Mouse (Mus musculus) limb, embryonic 10.5 days (tissue): ENCODE measurements around the gene Ret. TPM values are rescaled to one million over a fixed set of nuclear protein-coding genes. Genes with fewer than 3 reads are reported as not detected.

Source experiments
- DNase-seq: peaks from one replicate; pipeline ENCODE4 v3.0.0-alpha.2; 2017; ENCODE audit warnings: low spot score
- H3K27ac ChIP-seq: fragments of 300-500 bp; sonication (generic); 2 replicates; pipeline ENCODE4 v1.5.1; 2016; ENCODE audit warnings: mild to moderate bottlenecking
- H3K27me3 ChIP-seq: fragments of 300-500 bp; sonication (generic); 2 replicates; pipeline ENCODE4 v1.6.1; 2016; ENCODE audit warnings: low read depth, mild to moderate bottlenecking; ENCODE audit not compliant: poor library complexity, severe bottlenecking
- H3K36me3 ChIP-seq: fragments of 300-500 bp; sonication (generic); 2 replicates; pipeline ENCODE4 v1.6.1; 2016; ENCODE audit warnings: mild to moderate bottlenecking, moderate library complexity
- H3K4me1 ChIP-seq: fragments of 300-500 bp; sonication (generic); 2 replicates; pipeline ENCODE4 v1.6.1; 2016
- H3K4me3 ChIP-seq: fragments of 300-500 bp; sonication (generic); 2 replicates; pipeline ENCODE4 v1.5.1; 2016; ENCODE audit warnings: mild to moderate bottlenecking, moderate library complexity
- H3K9me3 ChIP-seq: fragments of 300-500 bp; sonication (generic); replicated peaks from 2 replicates; pipeline ENCODE4 v1.6.1; 2016; ENCODE audit warnings: mild to moderate bottlenecking
- WGBS: fragments of 180-500 bp; shearing (Covaris S2); methylation state at CpG from one replicate; pipeline ENCODE4 v1.1.7; 2016; 5-methylcytosine and 5-hydroxymethylcytosine counted together
- polyA plus RNA-seq: library from polyadenylated mRNA; unstranded; fragments of >200 nt; fragmentation: Nextera tagmentation; extraction: Ambion mirVana; gene quantifications from 2 replicates; pipeline ENCODE4 v1.2.1, GENCODE M21; 2016

Ret gene
- polyA plus RNA-seq, 1 experiment from 2014 or later = 0.29 TPM

- Histone ChIP-seq H3K4me1 (no peaks in the 10 kb centered on the region), H3K4me3 (no peak overlapping the region), H3K9me3 (no peaks in the 10 kb centered on the region), H3K36me3 (no peaks in the 10 kb centered on the region), H3K27me3 (no peaks in the 10 kb centered on the region), H3K27ac (no peak overlapping the region)
- WGBS = 91% methylated on average over 9 of the region's 9 CpGs
- no peak for DNase-seq
Observed at GRCm38 (mm10) chr6:118167013-118167412, 30.5 kb downstream of the Ret start.

GRCm38 (mm10) chr6:118165516-118165915 is 32.0 kb downstream of the Ret start:
- Histone ChIP-seq H3K27ac (no peak overlapping the region), H3K9me3 (no peaks in the 10 kb centered on the region), H3K36me3 (no peaks in the 10 kb centered on the region), H3K27me3 (no peaks in the 10 kb centered on the region), H3K4me3 (no peak overlapping the region), H3K4me1 (no peaks in the 10 kb centered on the region)
- no peak for DNase-seq
- WGBS = 96% methylated on average over 1 of the region's 1 CpGs

DNA sequence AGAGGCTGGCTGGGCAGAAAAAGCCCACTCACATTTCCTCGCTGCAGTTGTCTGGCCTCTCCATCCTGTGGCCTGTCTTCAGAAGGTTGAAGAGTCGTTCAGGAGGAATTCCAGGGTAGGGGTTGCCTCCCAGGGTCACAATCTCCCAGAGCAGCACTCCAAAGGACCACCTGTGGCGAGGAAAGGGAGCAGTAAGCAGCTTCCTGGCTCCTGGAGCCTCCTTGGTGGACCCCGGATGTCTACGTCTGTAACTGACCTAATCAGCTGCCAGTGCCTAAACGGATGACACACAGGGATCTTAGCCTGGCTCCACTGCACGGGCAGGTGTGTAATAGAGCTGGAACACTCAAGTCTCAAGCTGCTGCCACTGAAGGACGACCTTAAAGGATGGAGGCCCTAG is 32.8 kb downstream of the Ret start:
- H3K4me3 ChIP-seq = no peak overlapping the region
- WGBS = 69% methylated on average over 8 of the region's 8 CpGs
- H3K27me3 ChIP-seq = no peaks in the 10 kb centered on the region
- no peak for DNase-seq
- no peak overlapping the region for H3K27ac ChIP-seq
- H3K36me3 ChIP-seq = no peaks in the 10 kb centered on the region
- no peaks in the 10 kb centered on the region for H3K9me3 ChIP-seq
- H3K4me1 ChIP-seq = no peaks in the 10 kb centered on the region

GRCm38 (mm10) chr6:118163086-118163485 is 34.4 kb downstream of the Ret start:
- Histone ChIP-seq H3K4me3 (no peak overlapping the region), H3K9me3 (no peaks in the 10 kb centered on the region), H3K36me3 (no peaks in the 10 kb centered on the region), H3K27ac (no peak overlapping the region), H3K27me3 (no peaks in the 10 kb centered on the region), H3K4me1 (no peaks in the 10 kb centered on the region)
- no peak for DNase-seq
- 94% methylated on average over 2 of the region's 2 CpGs for WGBS

DNA sequence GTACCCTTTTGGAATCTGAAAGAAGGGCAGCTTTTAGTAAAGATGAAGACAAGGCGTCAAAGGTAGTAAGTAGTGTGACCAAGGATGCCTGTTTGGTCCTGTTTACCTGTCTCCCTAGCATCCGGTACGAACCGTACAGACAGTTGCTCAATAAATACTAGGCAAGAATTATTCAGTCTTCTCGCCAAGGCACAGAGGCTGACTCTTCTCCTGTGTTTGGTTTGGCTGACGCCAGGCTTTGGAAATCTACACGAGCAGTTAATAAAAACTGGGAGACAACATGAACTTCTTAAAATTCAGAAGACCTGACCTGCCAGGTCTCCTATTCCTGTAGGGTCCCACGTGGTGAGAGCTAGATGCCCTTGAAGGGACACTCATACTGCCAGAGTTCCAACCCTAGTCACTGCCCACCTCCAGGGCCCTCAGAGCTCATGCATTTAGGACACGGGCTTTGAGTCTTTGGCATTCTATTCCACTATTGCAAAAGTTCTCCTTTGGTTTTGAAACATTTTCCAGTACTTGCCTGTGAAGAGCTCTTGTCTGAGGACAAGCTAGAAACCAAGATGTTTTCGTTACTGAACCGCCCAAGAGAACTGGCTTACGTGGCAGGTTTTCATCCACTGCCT is 34.9 kb downstream of the Ret start:
- Histone ChIP-seq H3K36me3 (no peaks in the 10 kb centered on the region), H3K9me3 (no peaks in the 10 kb centered on the region), H3K27me3 (no peaks in the 10 kb centered on the region), H3K4me3 (no peak overlapping the region), H3K27ac (no peak overlapping the region), H3K4me1 (no peaks in the 10 kb centered on the region)
- DNase-seq = no peak
- 89% methylated on average over 12 of the region's 12 CpGs for WGBS

DNA sequence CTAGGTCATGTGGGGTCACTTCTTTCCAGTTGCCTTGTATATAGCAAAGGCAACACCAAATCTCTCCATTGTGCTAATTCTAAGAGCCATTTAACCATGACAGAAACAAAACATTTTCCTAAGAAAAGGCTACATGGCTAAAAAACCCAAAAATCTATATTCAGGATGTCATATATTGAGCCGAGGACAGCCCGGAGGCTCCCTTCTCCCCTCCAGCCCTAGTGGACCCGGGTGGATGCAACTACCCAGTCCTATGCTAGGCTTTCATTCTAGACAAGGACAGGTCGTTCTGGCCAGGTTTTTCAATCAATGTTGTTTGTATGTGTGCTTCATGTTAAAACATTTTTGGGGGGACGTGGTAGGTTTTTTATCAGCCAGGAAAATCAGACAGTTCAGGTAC is 44.4 kb downstream of the Ret start:
- H3K4me3 ChIP-seq = no peak overlapping the region
- 89% methylated on average over 5 of the region's 5 CpGs for WGBS
- H3K27me3 ChIP-seq = no peaks in the 10 kb centered on the region
- no peak for DNase-seq
- no peaks in the 10 kb centered on the region for H3K9me3 ChIP-seq
- no peaks in the 10 kb centered on the region for H3K36me3 ChIP-seq
- no peaks in the 10 kb centered on the region for H3K4me1 ChIP-seq
- H3K27ac ChIP-seq = no peak overlapping the region

GRCm38 (mm10) chr6:118150988-118151387 is 46.5 kb downstream of the Ret start:
- no peaks in the 10 kb centered on the region for H3K27me3 ChIP-seq
- H3K9me3 ChIP-seq = no peaks in the 10 kb centered on the region
- no peaks in the 10 kb centered on the region for H3K36me3 ChIP-seq
- 89% methylated on average over 8 of the region's 8 CpGs for WGBS
- H3K4me1 ChIP-seq = no peaks in the 10 kb centered on the region
- no peak for DNase-seq
- H3K27ac ChIP-seq = no peak overlapping the region
- H3K4me3 ChIP-seq = no peak overlapping the region

DNA sequence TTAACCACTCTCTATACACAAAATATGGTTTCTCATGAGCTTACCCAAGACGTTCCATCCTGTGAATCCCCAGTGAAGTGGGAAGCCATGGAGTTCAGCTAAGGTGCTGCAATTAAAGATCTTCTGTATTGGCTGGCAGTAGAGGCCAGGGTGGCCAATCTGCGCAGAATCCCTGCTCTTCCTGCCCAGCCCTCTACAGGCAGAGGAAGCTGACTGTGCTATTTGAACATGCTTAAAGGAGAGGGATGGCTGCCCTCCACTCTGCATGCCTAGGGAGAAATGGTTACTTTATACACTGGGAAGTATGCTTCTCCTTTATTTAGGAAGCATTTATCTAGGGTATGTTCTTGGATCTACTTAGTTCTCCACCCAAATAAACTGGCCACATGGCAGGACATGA is 47.0 kb downstream of the Ret start:
- Histone ChIP-seq H3K27me3 (no peaks in the 10 kb centered on the region), H3K27ac (no peak overlapping the region), H3K4me3 (no peak overlapping the region), H3K4me1 (no peaks in the 10 kb centered on the region), H3K9me3 (no peaks in the 10 kb centered on the region), H3K36me3 (no peaks in the 10 kb centered on the region)
- 85% methylated on average over 2 of the region's 2 CpGs for WGBS
- no peak for DNase-seq

GRCm38 (mm10) chr6:118150128-118150527 is 47.4 kb downstream of the Ret start:
- no peaks in the 10 kb centered on the region for H3K36me3 ChIP-seq
- no peak overlapping the region for H3K4me3 ChIP-seq
- WGBS = 86% methylated on average over 4 of the region's 4 CpGs
- H3K9me3 ChIP-seq = no peaks in the 10 kb centered on the region
- no peak overlapping the region for H3K27ac ChIP-seq
- no peaks in the 10 kb centered on the region for H3K27me3 ChIP-seq
- H3K4me1 ChIP-seq = no peaks in the 10 kb centered on the region
- DNase-seq = no peak

GRCm38 (mm10) chr6:118140961-118141360 is 56.6 kb downstream of the Ret start:
- 82% methylated on average over 6 of the region's 6 CpGs for WGBS
- Histone ChIP-seq H3K36me3 (no peaks in the 10 kb centered on the region), H3K27ac (no peak overlapping the region), H3K4me3 (no peak overlapping the region), H3K27me3 (no peaks in the 10 kb centered on the region), H3K4me1 (peaks cover 6% of the 10 kb centered on the region; the same call in 1 of the 2 replicates), H3K9me3 (no peaks in the 10 kb centered on the region)
- DNase-seq = no peak

DNA sequence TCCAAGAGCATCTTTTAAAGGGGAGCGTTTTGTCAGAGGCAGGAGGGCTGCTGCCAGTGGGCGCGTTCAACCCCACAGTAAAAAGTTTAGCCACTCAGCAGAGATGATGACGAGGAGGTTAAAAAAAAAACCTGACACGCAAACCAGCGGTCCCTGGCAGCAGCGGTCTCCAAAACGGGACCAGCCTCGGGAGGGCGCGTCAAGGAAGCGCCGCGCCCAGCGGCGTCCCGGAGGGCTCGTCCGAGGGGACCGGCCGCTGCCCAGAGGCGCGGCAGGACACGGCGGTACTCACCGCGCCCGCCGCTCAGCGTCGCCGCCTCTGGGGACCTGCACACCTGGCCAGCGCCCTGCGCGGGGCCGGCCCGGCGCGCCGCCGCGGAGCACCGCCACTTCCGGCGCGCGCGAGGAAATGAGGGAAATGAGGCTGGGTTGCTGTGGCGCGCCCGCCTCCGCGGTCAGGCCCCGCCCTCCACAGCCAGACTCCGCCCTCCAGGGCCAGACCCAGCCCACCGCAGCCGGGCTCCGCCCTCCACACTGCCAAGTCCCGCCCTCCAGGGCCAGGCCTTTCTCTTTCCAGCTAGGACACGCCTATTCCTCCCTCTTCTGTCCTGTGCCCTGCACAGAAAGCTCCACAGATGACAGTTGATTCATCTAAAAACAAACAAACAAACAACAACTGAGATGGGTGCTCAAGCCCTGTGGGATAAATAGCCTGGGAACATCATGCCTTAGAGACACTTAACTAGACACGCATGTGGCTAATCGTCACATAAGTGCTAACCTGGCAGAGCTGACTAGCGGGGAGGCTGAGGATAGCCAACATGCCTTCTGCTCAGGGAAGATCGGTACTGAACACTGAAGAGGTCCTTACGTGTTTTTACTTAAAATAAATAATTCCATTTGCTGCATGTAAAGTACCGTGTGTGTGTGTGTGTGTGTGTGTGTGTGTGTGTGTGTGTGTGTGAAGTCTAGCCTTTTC is 58.5 kb downstream of the Ret start, which contains the start of gene Csgalnact2:
TSS of gene Csgalnact2 (minus strand) at position 410 of the 979 bp plus-strand sequence.
- WGBS = 5% methylated on average over 66 of the region's 66 CpGs
- DNase-seq = peak; percentile 93
- Histone ChIP-seq H3K4me3 (peak within 1 kb of the TSS; percentile 85), H3K9me3 (no peaks in the 10 kb centered on the region), H3K27ac (peak within 1 kb of the TSS; percentile 92), H3K36me3 (no peaks in the 10 kb centered on the region), H3K27me3 (no peaks in the 10 kb centered on the region), H3K4me1 (peaks cover 6% of the 10 kb centered on the region; the same call in 1 of the 2 replicates)

DNA sequence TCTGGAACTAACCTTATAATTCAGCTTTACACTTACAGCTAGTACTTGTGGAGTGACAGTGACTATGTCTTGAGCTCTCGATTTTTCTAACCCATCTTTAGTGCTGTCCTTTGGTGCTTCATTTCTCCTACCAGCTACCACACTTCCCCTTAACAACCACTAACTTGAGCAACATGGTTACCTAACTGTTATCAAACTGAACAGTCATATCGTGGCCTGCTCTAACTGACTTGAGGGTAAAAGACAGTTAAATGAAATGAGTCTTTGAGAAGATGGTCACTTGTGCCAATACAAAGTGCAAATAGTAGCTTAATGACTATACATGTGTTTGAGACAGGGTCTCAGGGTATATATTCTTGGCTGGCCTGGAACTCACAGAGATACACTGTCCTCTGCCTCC is 60.4 kb downstream of the Ret start:
- H3K36me3 ChIP-seq = no peaks in the 10 kb centered on the region
- no peaks in the 10 kb centered on the region for H3K9me3 ChIP-seq
- H3K27me3 ChIP-seq = no peaks in the 10 kb centered on the region
- H3K4me1 ChIP-seq = peaks cover 6% of the 10 kb centered on the region; the same call in 1 of the 2 replicates
- DNase-seq = no peak
- no peak overlapping the region for H3K27ac ChIP-seq
- WGBS = 87% methylated on average over 2 of the region's 2 CpGs
- H3K4me3 ChIP-seq = no peak overlapping the region

DNA sequence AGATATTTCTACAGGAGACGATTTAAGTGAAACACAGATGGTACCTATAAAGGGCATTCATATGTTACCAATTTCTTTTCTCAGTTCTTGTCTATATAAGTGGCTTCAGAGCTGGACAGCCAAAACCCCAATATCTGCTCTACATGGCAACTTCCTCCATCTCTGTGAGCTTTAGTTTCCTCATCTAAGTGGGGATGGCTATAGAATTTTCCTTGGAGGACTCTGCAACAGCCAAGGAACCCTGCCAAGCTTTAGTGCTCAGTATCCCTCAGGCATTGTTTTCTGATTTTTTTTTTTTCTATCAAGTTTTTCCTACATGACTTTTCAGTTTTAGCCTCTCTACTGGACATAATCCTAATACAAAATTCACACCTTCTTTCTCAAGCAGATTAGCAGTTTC is 63.1 kb downstream of the Ret start:
- no peak overlapping the region for H3K4me3 ChIP-seq
- no peak for DNase-seq
- no peaks in the 10 kb centered on the region for H3K9me3 ChIP-seq
- whole genome bisulfite sequencing = 79% methylated on average over 1 of the region's 1 CpGs
- peaks cover 6% of the 10 kb centered on the region; the same call in 1 of the 2 replicates for H3K4me1 ChIP-seq
- no peak overlapping the region for H3K27ac ChIP-seq
- no peaks in the 10 kb centered on the region for H3K27me3 ChIP-seq
- H3K36me3 ChIP-seq = no peaks in the 10 kb centered on the region
